Mouse (Mus musculus) intestine, embryonic 14.5 days (tissue): ENCODE results near the gene Spock1. TPM values are rescaled to one million over a fixed set of nuclear protein-coding genes. Genes with fewer than 3 reads are reported as not detected.

ENCODE experiments used
- ATAC-seq: fragments of 200-750 bp; cut with Nextera tagmentation; replicated peaks from 2 replicates; pipeline ENCODE4 v1.8.0; 2017; ENCODE audit warnings: low read depth, moderate number of reproducible peaks, moderate TSS enrichment, moderate library complexity; ENCODE audit not compliant: low FRiP score, low TSS enrichment
- DNase-seq: peaks from one replicate; pipeline ENCODE4 v3.0.0-alpha.2; 2018; ENCODE audit warnings: low spot score
- H3K27ac ChIP-seq: fragments of 300-500 bp; sonication (generic); 2 replicates; pipeline ENCODE4 v1.5.1; 2014; ENCODE audit warnings: low read depth, mild to moderate bottlenecking, control low read depth
- H3K27me3 ChIP-seq: fragments of 300-500 bp; sonication (generic); replicated peaks from 2 replicates; pipeline ENCODE4 v1.6.1; 2014; ENCODE audit warnings: low read length, control low read depth; ENCODE audit not compliant: control insufficient read depth, insufficient read depth
- H3K36me3 ChIP-seq: fragments of 300-500 bp; sonication (generic); 2 replicates; pipeline ENCODE4 v1.6.1; 2014; ENCODE audit warnings: low read length, control low read depth; ENCODE audit not compliant: control insufficient read depth, insufficient read depth
- H3K4me1 ChIP-seq: fragments of 300-500 bp; sonication (generic); replicated peaks from 2 replicates; pipeline ENCODE4 v1.6.1; 2014; ENCODE audit warnings: low read length, control low read depth, mixed read lengths; ENCODE audit not compliant: control insufficient read depth, insufficient read depth
- H3K4me2 ChIP-seq: fragments of 300-500 bp; sonication (generic); 2 replicates; pipeline ENCODE4 v1.6.1; 2014; ENCODE audit warnings: low read length
- H3K4me3 ChIP-seq: fragments of 300-500 bp; sonication (generic); 2 replicates; pipeline ENCODE4 v1.5.1; 2014; ENCODE audit warnings: low read depth, low read length, control low read depth, mixed read lengths
- H3K9ac ChIP-seq: fragments of 300-500 bp; sonication (generic); 2 replicates; pipeline ENCODE4 v1.6.1; 2014; ENCODE audit warnings: mild to moderate bottlenecking, low read length
- H3K9me3 ChIP-seq: fragments of 300-500 bp; sonication (generic); 2 replicates; pipeline ENCODE4 v1.6.1; 2016; ENCODE audit warnings: low read length, control low read depth; ENCODE audit not compliant: control insufficient read depth
- WGBS: fragments of 180-500 bp; shearing (Covaris S2); extraction: QIAGEN DNeasy Blood & Tissue Kit; methylation state at CpG from one replicate; pipeline ENCODE4 v1.1.7; 2014; 5-methylcytosine and 5-hydroxymethylcytosine counted together
- polyA plus RNA-seq: library from polyadenylated mRNA; unstranded; fragments of >200 nt; fragmentation: Nextera tagmentation; extraction: Ambion mirVana; gene quantifications from 2 replicates; pipeline ENCODE4 v1.2.1, GENCODE M21; 2014

Gene Spock1
- polyA plus RNA-seq, 1 experiment from 2014 or later, result 5.1 TPM

GRCm38 (mm10) chr13:57810083-57810482 is 98.0 kb downstream of the Spock1 start:
- 39% methylated on average over 5 of the region's 5 CpGs for WGBS
- H3K36me3 ChIP-seq, result no peaks in the 10 kb centered on the region
- H3K4me2 ChIP-seq, result no peak overlapping the region
- DNase-seq (no peak), ATAC-seq (no peak)
- no peaks in the 10 kb centered on the region for H3K27me3 ChIP-seq
- no peak overlapping the region for H3K27ac ChIP-seq
- H3K9me3 ChIP-seq, result no peaks in the 10 kb centered on the region
- no peak overlapping the region for H3K4me3 ChIP-seq
- 0 out of 2 replicates have a peak, but pooled peaks cover 3% of the 10 kb centered on the region for H3K4me1 ChIP-seq
- H3K9ac ChIP-seq, result no peak overlapping the region

GRCm38 (mm10) chr13:57809603-57810002 is 98.5 kb downstream of the Spock1 start:
- WGBS, result 51% methylated on average over 11 of the region's 11 CpGs
- Histone ChIP-seq H3K27me3 (no peaks in the 10 kb centered on the region), H3K36me3 (no peaks in the 10 kb centered on the region), H3K9me3 (no peaks in the 10 kb centered on the region), H3K4me2 (no peak overlapping the region), H3K9ac (no peak overlapping the region), H3K4me1 (0 out of 2 replicates have a peak, but pooled peaks cover 3% of the 10 kb centered on the region), H3K4me3 (no peak overlapping the region), H3K27ac (no peak overlapping the region)
- ATAC-seq, result no peak
- DNase-seq, result no peak

DNA sequence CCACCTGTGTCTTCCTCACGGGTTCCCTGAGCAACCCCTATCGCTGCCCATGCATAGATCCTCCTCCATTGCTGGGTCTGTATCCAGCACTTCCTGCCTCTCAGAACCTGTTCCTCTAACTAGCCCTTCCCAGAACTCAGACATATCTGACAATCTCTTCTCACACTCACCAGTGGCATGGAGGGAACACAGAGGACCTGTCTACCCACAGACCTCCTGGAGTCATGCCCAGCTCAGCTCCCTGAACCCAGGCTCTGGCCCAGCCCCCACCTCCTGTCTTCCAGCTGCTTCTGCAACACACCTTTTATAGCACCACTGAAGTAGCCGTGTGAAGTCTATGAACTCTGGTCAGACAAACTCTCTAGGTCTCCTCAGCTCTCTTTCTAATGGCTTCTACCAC is 101.3 kb downstream of the Spock1 start:
- H3K4me3 ChIP-seq, result no peak overlapping the region

GRCm38 (mm10) chr13:57806301-57806700 is 101.8 kb downstream of the Spock1 start:
- Histone ChIP-seq H3K9me3 (no peaks in the 10 kb centered on the region), H3K36me3 (no peaks in the 10 kb centered on the region), H3K27me3 (no peaks in the 10 kb centered on the region), H3K4me1 (0 out of 2 replicates have a peak, but pooled peaks cover 3% of the 10 kb centered on the region), H3K9ac (no peak overlapping the region), H3K4me3 (no peak overlapping the region), H3K27ac (no peak overlapping the region), H3K4me2 (no peak overlapping the region)
- DNase-seq (no peak), ATAC-seq (no peak)
- WGBS, result 89% methylated on average over 6 of the region's 6 CpGs

More for the DNA sequence above, 101.3 kb downstream of the Spock1 start:
- WGBS, result 70% methylated on average over 3 of the region's 3 CpGs
- Histone ChIP-seq H3K9ac (no peak overlapping the region), H3K27ac (no peak overlapping the region), H3K36me3 (no peaks in the 10 kb centered on the region), H3K27me3 (no peaks in the 10 kb centered on the region), H3K9me3 (no peaks in the 10 kb centered on the region), H3K4me2 (no peak overlapping the region), H3K4me1 (0 out of 2 replicates have a peak, but pooled peaks cover 3% of the 10 kb centered on the region)
- DNase-seq, result no peak
- ATAC-seq, result no peak

- DNase-seq, result no peak
- WGBS, result 89% methylated on average over 2 of the region's 2 CpGs
- no peaks in the 10 kb centered on the region for H3K36me3 ChIP-seq
Measured at GRCm38 (mm10) chr13:57798633-57799032, 109.5 kb downstream of the Spock1 start.

DNA sequence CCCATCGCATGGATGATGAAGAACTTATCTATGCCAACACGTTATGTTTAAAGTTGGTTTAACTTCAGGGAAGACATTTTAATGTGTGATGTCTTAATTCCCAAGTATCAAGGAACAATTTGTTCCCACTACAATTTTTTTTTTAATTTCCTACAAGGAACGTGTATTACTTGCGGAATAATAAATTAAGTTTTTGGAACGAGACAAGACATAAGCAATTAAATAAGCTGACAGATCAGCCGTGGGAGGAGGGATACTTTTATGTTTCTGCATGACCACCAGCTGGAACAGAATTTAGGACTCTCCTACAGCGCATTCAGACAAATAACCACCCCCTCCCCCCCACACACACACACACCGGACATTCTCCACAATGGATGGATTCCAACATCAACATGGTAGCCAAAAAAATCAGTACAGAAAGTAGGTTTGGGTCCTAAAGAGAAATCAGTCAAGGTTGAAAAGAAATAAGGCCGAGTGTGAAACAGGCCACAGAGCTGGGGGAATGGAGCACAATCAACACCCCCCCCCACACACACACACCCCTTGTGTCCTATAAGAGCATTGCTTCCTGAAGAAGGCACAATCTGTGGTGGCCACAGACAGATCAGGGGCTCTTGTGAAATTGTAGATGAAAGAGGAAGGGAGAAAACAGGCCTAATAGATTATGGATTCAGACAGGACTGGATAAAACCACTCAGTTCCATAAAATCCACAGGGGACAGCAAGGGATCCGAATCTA is 111.0 kb downstream of the Spock1 start:
- H3K27me3 ChIP-seq, result no peaks in the 10 kb centered on the region
- H3K36me3 ChIP-seq, result no peaks in the 10 kb centered on the region
- no peak overlapping the region for H3K4me2 ChIP-seq
- no peak for DNase-seq
- H3K9me3 ChIP-seq, result no peaks in the 10 kb centered on the region
- no peak overlapping the region for H3K4me3 ChIP-seq
- H3K27ac ChIP-seq, result no peak overlapping the region
- WGBS, result 72% methylated on average over 10 of the region's 10 CpGs
- no peak overlapping the region for H3K9ac ChIP-seq
- no peaks in the 10 kb centered on the region for H3K4me1 ChIP-seq
- no peak for ATAC-seq

More at GRCm38 (mm10) chr13:57798633-57799032, 109.5 kb downstream of the Spock1 start:
- H3K9ac ChIP-seq, result no peak overlapping the region
- no peaks in the 10 kb centered on the region for H3K4me1 ChIP-seq
- no peaks in the 10 kb centered on the region for H3K9me3 ChIP-seq
- H3K27ac ChIP-seq, result no peak overlapping the region
- H3K27me3 ChIP-seq, result no peaks in the 10 kb centered on the region
- H3K4me2 ChIP-seq, result no peak overlapping the region
- H3K4me3 ChIP-seq, result no peak overlapping the region
- no peak for ATAC-seq

DNA sequence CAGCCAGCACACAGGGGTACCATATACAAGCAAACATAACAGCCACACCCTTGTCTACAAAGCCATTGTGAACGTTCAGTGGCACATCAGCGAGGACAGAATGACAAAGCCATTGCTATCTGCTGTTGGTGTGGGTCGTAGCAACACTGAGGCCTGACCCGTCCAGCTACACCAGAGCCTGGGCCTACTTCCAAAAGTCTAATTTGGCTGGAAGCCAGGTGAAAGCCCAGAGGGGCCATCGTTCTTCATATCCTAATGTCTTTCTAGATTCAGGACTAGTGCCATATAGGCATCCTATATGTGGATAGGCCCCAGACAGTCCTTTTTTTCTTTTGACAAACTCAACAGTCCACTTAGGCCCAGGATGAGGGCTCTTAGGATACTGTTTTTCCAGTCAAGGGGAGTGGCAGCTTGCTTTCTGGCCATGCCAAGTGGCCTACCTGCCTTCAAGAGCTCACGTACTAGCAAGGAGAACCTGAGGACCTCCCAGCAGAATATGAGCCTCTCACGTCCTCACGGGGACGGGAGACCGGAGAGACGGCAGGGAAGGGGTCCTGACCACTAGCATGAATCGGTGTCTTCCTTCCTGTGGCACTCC is 114.4 kb downstream of the Spock1 start:
- 70% methylated on average over 12 of the region's 12 CpGs for WGBS

GRCm38 (mm10) chr13:57789796-57790195 is 118.3 kb downstream of the Spock1 start:
- 49% methylated on average over 5 of the region's 5 CpGs for WGBS
- Histone ChIP-seq H3K27me3 (no peaks in the 10 kb centered on the region), H3K9ac (no peak overlapping the region), H3K9me3 (no peaks in the 10 kb centered on the region), H3K36me3 (no peaks in the 10 kb centered on the region), H3K4me3 (no peak overlapping the region), H3K4me2 (no peak overlapping the region), H3K27ac (no peak overlapping the region), H3K4me1 (no peaks in the 10 kb centered on the region)
- ATAC-seq (no peak), DNase-seq (no peak)

More for the DNA sequence above, 114.4 kb downstream of the Spock1 start:
- Histone ChIP-seq H3K9me3 (no peaks in the 10 kb centered on the region), H3K27ac (no peak overlapping the region), H3K4me3 (no peak overlapping the region), H3K9ac (no peak overlapping the region), H3K4me1 (no peaks in the 10 kb centered on the region), H3K27me3 (no peaks in the 10 kb centered on the region), H3K36me3 (no peaks in the 10 kb centered on the region), H3K4me2 (no peak overlapping the region)
- no peak for ATAC-seq
- no peak for DNase-seq
